Mouse (Mus musculus): ENCODE data around the gene Ugt1a7c.
"Not testable (repeated sequence)": the region's sequence is repeated elsewhere in the genome, so short reads cannot be mapped to it uniquely, and the experiment has no call there.

DNA sequence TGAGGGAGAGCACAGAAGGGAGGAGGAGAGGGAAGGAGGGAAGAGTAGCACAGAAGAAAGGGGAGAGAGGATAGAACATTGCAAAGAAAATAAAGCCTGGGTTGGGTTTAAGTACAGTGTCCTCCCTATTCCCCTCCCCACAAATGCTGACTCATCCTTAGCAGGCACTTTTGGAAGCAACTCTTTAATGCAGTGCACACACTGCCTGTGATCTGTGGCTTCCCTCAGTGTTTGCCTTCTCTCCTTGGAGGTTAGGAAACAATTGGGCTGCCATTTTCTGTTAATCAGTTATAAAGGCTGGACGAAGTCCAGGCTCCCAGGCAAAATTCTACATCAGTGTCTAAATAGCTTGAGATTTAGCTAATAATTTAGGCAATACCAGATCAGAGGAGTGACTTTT, 45.6 kb downstream of the Ugt1a7c start:
- TF ChIP-seq CTCF (IDR thresholded peaks at IDR 0.05; ENCODE audit: control insufficient read depth, insufficient read depth, insufficient read length); MAX (IDR thresholded peaks at IDR 0.05); USF1 (IDR thresholded peaks at IDR 0.05; ENCODE audit: low read depth); MYOD1 (IDR thresholded peaks at IDR 0.05; ENCODE audit: control insufficient read depth, insufficient read length, low read depth); MYOG (IDR thresholded peaks at IDR 0.05; ENCODE audit: control insufficient read depth, extremely low read depth, insufficient read length); CEBPB (IDR thresholded peaks at IDR 0.05; ENCODE audit: low read depth): not testable (repeated sequence)

Data from C2C12 (cell line).